In genomic region chr12:56687640-56688481, GRCm38 (mm10) we compare ENCODE assay signal across 24 mouse cellular contexts. TPM values are rescaled to one million over a fixed set of nuclear protein-coding genes. Genes with fewer than 3 reads are reported as not detected.
A peak's percentile ranks its signal among the peaks of the same experiment; 100 is the strongest.
DNase-seq lines count a peak whose midpoint lies in the region; ATAC-seq lines count a peak whose summit lies in the region.
"Had no signal": no experiment of that assay in that cellular context is flagged by ENCODE, and none has a peak within 500 bp of the region (broad histone marks: within the 10 kb centered on the region; RNA-seq: fewer than 3 reads in every experiment).

No protein-coding gene starts in this region.

- no peak overlapping the region for H3K27ac ChIP-seq in intestine, embryonic 14.5 days (ENCODE audit: low read depth)
- H3K27ac ChIP-seq in intestine, embryonic 15.5 days: no peak overlapping the region
- H3K27ac ChIP-seq in midbrain, embryonic 14.5 days (replicated peaks; ENCODE audit: low read depth, low read length): no peak overlapping the region
- H3K27ac ChIP-seq in midbrain, embryonic 16.5 days (ENCODE audit: low read length): no peak overlapping the region
- H3K27ac ChIP-seq in neural tube, embryonic 11.5 days (ENCODE audit: low read depth, low read length): no peak overlapping the region
- H3K27ac ChIP-seq: embryonic facial prominence, embryonic 15.5 days; forebrain, embryonic 10.5 days; forebrain, embryonic 15.5 days; heart, adult 2 months; heart, embryonic 15.5 days; hindbrain, embryonic 14.5 days had no signal

- ATAC-seq in intestine, embryonic 14.5 days (replicated peaks; ENCODE audit: low FRiP score, low TSS enrichment, low read depth): no peak
- ATAC-seq in intestine, embryonic 15.5 days: no peak
- no peak for ATAC-seq in midbrain, embryonic 14.5 days (ENCODE audit: low FRiP score, low TSS enrichment)
- ATAC-seq in midbrain, embryonic 16.5 days: no peak
- ATAC-seq in neural tube, embryonic 11.5 days (ENCODE audit: insufficient read depth, low FRiP score, low TSS enrichment): no peak
- ATAC-seq: forebrain, embryonic 15.5 days had no signal

- no peaks in the 10 kb centered on the region for H3K9me3 ChIP-seq in intestine, embryonic 14.5 days (ENCODE audit: control insufficient read depth, low read length)
- H3K9me3 ChIP-seq in intestine, embryonic 15.5 days: no peaks in the 10 kb centered on the region
- no peaks in the 10 kb centered on the region for H3K9me3 ChIP-seq in midbrain, embryonic 14.5 days (ENCODE audit: control insufficient read depth, low read length)
- H3K9me3 ChIP-seq in midbrain, embryonic 16.5 days (replicated peaks; ENCODE audit: control insufficient read depth, low read length, poor library complexity, severe bottlenecking): no peaks in the 10 kb centered on the region; the same call in 1 of the 2 replicates
- no peaks in the 10 kb centered on the region for H3K9me3 ChIP-seq in neural tube, embryonic 11.5 days (ENCODE audit: control insufficient read depth, low read length)
- H3K9me3 ChIP-seq: embryonic facial prominence, embryonic 15.5 days; forebrain, embryonic 10.5 days; forebrain, embryonic 15.5 days; heart, embryonic 15.5 days had no signal

- H3K4me2 ChIP-seq in intestine, embryonic 14.5 days (ENCODE audit: low read length): no peak overlapping the region
- H3K4me2 ChIP-seq in intestine, embryonic 15.5 days (replicated peaks): no peak overlapping the region
- no peak overlapping the region for H3K4me2 ChIP-seq in midbrain, embryonic 14.5 days (ENCODE audit: low read length)
- H3K4me2 ChIP-seq in midbrain, embryonic 16.5 days (ENCODE audit: low read length): no peak overlapping the region
- H3K4me2 ChIP-seq in neural tube, embryonic 11.5 days (ENCODE audit: low read depth): no peak overlapping the region
- H3K4me2 ChIP-seq: embryonic facial prominence, embryonic 15.5 days; forebrain, embryonic 15.5 days; heart, embryonic 11.5 days; heart, embryonic 15.5 days; hindbrain, embryonic 14.5 days had no signal

- peaks cover 100% of the 10 kb centered on the region for H3K27me3 ChIP-seq in intestine, embryonic 14.5 days (replicated peaks; ENCODE audit: control insufficient read depth, insufficient read depth, low read length)
- peaks cover 77% of the 10 kb centered on the region for H3K27me3 ChIP-seq in intestine, embryonic 15.5 days (replicated peaks)
- H3K27me3 ChIP-seq in midbrain, embryonic 14.5 days (ENCODE audit: control insufficient read depth, insufficient read depth, low read length): peaks cover 98% of the 10 kb centered on the region
- H3K27me3 ChIP-seq in midbrain, embryonic 16.5 days (ENCODE audit: control insufficient read depth, insufficient read depth, low read depth, low read length): peaks cover 71% of the 10 kb centered on the region
- H3K27me3 ChIP-seq in neural tube, embryonic 11.5 days (ENCODE audit: control insufficient read depth, insufficient read depth, low read length): peaks cover 93% of the 10 kb centered on the region

- DNase-seq in intestine, embryonic 14.5 days (ENCODE audit: low spot score): peak; percentile 68
- DNase-seq in midbrain, embryonic 14.5 days: peak; percentile 49
- DNase-seq in neural tube, embryonic 11.5 days (ENCODE audit: low spot score): peak; percentile 31
- DNase-seq in cerebellum, postnatal 25 days: no peak
- no peak for DNase-seq in spleen, adult 12 weeks (ENCODE audit: low spot score)
- DNase-seq: adrenal gland, adult 2 months; adrenal gland, postnatal 36 days; cerebellum, adult 11 months; cerebellum, adult 8-10 months; gastrocnemius, postnatal 14 days; heart, adult 2 months; heart, postnatal 14 days had no signal

- no peaks in the 10 kb centered on the region for H3K36me3 ChIP-seq in intestine, embryonic 14.5 days (ENCODE audit: control insufficient read depth, insufficient read depth, low read length)
- H3K36me3 ChIP-seq in intestine, embryonic 15.5 days: no peaks in the 10 kb centered on the region
- H3K36me3 ChIP-seq in midbrain, embryonic 14.5 days (ENCODE audit: control insufficient read depth, insufficient read depth, low read length): no peaks in the 10 kb centered on the region
- no peaks in the 10 kb centered on the region for H3K36me3 ChIP-seq in midbrain, embryonic 16.5 days (ENCODE audit: control insufficient read depth, insufficient read depth, low read length)
- H3K36me3 ChIP-seq in neural tube, embryonic 11.5 days (ENCODE audit: control insufficient read depth, insufficient read depth, low read length): no peaks in the 10 kb centered on the region
- H3K36me3 ChIP-seq: embryonic facial prominence, embryonic 15.5 days; forebrain, embryonic 10.5 days; forebrain, embryonic 15.5 days; heart, embryonic 15.5 days had no signal

- no peak overlapping the region for H3K4me3 ChIP-seq in intestine, embryonic 14.5 days (ENCODE audit: low read depth, low read length)
- H3K4me3 ChIP-seq in intestine, embryonic 15.5 days (replicated peaks): no peak overlapping the region
- no peak overlapping the region for H3K4me3 ChIP-seq in midbrain, embryonic 14.5 days (replicated peaks; ENCODE audit: low read depth, low read length)
- H3K4me3 ChIP-seq in midbrain, embryonic 16.5 days (ENCODE audit: low read depth, low read length): no peak overlapping the region
- no peak overlapping the region for H3K4me3 ChIP-seq in neural tube, embryonic 11.5 days (ENCODE audit: low read depth, low read length)
- H3K4me3 ChIP-seq: embryonic facial prominence, embryonic 15.5 days; erythroblast, embryonic 14.5 days; forebrain, embryonic 10.5 days; forebrain, embryonic 15.5 days; heart, adult 2 months; heart, embryonic 15.5 days had no signal

- no peak overlapping the region for H3K9ac ChIP-seq in intestine, embryonic 14.5 days (ENCODE audit: low read length)
- H3K9ac ChIP-seq in intestine, embryonic 15.5 days: no peak overlapping the region
- no peak overlapping the region for H3K9ac ChIP-seq in midbrain, embryonic 14.5 days (replicated peaks; ENCODE audit: low read length)
- H3K9ac ChIP-seq in midbrain, embryonic 16.5 days (ENCODE audit: low read depth, low read length): no peak overlapping the region
- H3K9ac ChIP-seq in neural tube, embryonic 11.5 days (ENCODE audit: low read length): no peak overlapping the region
- H3K9ac ChIP-seq: embryonic facial prominence, embryonic 15.5 days; forebrain, embryonic 15.5 days; heart, embryonic 15.5 days; hindbrain, embryonic 14.5 days had no signal

- H3K4me1 ChIP-seq in intestine, embryonic 14.5 days (replicated peaks; ENCODE audit: control insufficient read depth, insufficient read depth, low read length): 0 out of 2 replicates have a peak, but pooled peaks cover 3% of the 10 kb centered on the region
- peaks cover 8% of the 10 kb centered on the region for H3K4me1 ChIP-seq in intestine, embryonic 15.5 days (replicated peaks)
- H3K4me1 ChIP-seq in midbrain, embryonic 14.5 days (ENCODE audit: control insufficient read depth, insufficient read depth, low read length): no peaks in the 10 kb centered on the region
- no peaks in the 10 kb centered on the region for H3K4me1 ChIP-seq in midbrain, embryonic 16.5 days (ENCODE audit: control insufficient read depth, insufficient read depth, low read length)
- 0 out of 2 replicates have a peak, but pooled peaks cover 7% of the 10 kb centered on the region for H3K4me1 ChIP-seq in neural tube, embryonic 11.5 days (ENCODE audit: control insufficient read depth, insufficient read depth, low read length)

- WGBS in intestine, embryonic 14.5 days: 5% methylated on average over 15 of the region's 15 CpGs
- 6% methylated on average over 15 of the region's 15 CpGs for WGBS in intestine, embryonic 15.5 days
- WGBS in midbrain, embryonic 14.5 days: 4% methylated on average over 15 of the region's 15 CpGs
- 4% methylated on average over 15 of the region's 15 CpGs for WGBS in midbrain, embryonic 16.5 days
- 6% methylated on average over 15 of the region's 15 CpGs for WGBS in neural tube, embryonic 11.5 days

RNA-seq across cellular contexts. Expression of gene Pax9, which starts 3.7 kb away (rescaled TPM):
- not detected in 2 replicates for polyA plus RNA-seq in intestine, embryonic 14.5 days (2014; fragmentation: Nextera tagmentation; extraction: Ambion mirVana)
- 0.04 TPM in 1 of 2 replicates, not detected in the other for polyA plus RNA-seq in intestine, embryonic 15.5 days (2015; fragmentation: Nextera tagmentation; extraction: Ambion mirVana)
- polyA plus RNA-seq in midbrain, embryonic 14.5 days (2014; fragmentation: Nextera tagmentation; extraction: Ambion mirVana): not detected in 2 replicates
- not detected in 2 replicates for polyA plus RNA-seq in midbrain, embryonic 16.5 days (2015; fragmentation: Nextera tagmentation; extraction: Ambion mirVana)
- polyA plus RNA-seq in neural tube, embryonic 11.5 days (2014; fragmentation: Nextera tagmentation; extraction: Ambion mirVana): 3.7 and 4.8 TPM in 2 replicates
- polyA plus RNA-seq: adrenal gland, adult 2 months; cortical plate, adult 2 months; erythroblast, embryonic 14.5 days; forebrain, embryonic 15.5 days; frontal cortex, adult 2 months; gonadal fat pad, adult 2 months; hindbrain, embryonic 14.5 days had no signal

Comparison
In these comparisons a context has a peak if more than half of its experiments do, and no peak if none do; other contexts are left out.
1. DNase-seq: peak in intestine, embryonic 14.5 days (single experiment), midbrain, embryonic 14.5 days (single experiment) and neural tube, embryonic 11.5 days (single experiment); none in cerebellum, postnatal 25 days (0 of 2) and spleen, adult 12 weeks (single experiment).